Mouse (Mus musculus): ENCODE measurements around the gene Vsig1.

GRCm38 (mm10) chrX:140903487-140903886 is 3.9 kb upstream of the Vsig1 start:
- no peak for TF ChIP-seq CTCF (IDR thresholded peaks at IDR 0.05)
- TF ChIP-seq EP300 (IDR thresholded peaks at IDR 0.05) = no peak
